Mouse (Mus musculus) liver, embryonic 14.5 days (tissue): ENCODE data around the gene Il10. TPM values are rescaled to one million over a fixed set of nuclear protein-coding genes. Genes with fewer than 3 reads are reported as not detected.

Experiments
- ATAC-seq: fragments of 200-750 bp; cut with Nextera tagmentation; 2 replicates; pipeline ENCODE4 v1.8.0; 2017; ENCODE audit warnings: moderate number of reproducible peaks, mild to moderate bottlenecking, moderate library complexity; ENCODE audit not compliant: insufficient read depth
- DNase-seq, 3 experiments: peaks; one replicate each; pipeline ENCODE4 v3.0.0-alpha.2; 2012 to 2013; ENCODE audit warnings: low read depth in 3 of 3, low spot score in 3 of 3
- H3K27ac ChIP-seq: fragments of 300-500 bp; sonication (generic); 2 replicates; pipeline ENCODE4 v1.5.1; 2014; ENCODE audit warnings: moderate library complexity, mild to moderate bottlenecking, control low read depth, inconsistent platforms
- H3K27me3 ChIP-seq: fragments of 300-500 bp; sonication (generic); 2 replicates; pipeline ENCODE4 v1.6.1; 2014; ENCODE audit warnings: mild to moderate bottlenecking, low read length, moderate library complexity; ENCODE audit not compliant: control insufficient read depth, insufficient read depth
- H3K36me3 ChIP-seq: fragments of 300-500 bp; sonication (generic); replicated peaks from 2 replicates; pipeline ENCODE4 v1.6.1; 2014; ENCODE audit warnings: low read depth; ENCODE audit not compliant: control insufficient read depth, insufficient read depth
- H3K4me1 ChIP-seq, 2 experiments: fragments of 200-500 bp in 1 of 2; fragments of 300-500 bp in 1 of 2; sonication (generic) in 1 of 2; replicated peaks; 2 replicates each; pipeline ENCODE4 v1.6.1; 2012 to 2014; ENCODE audit warnings: antibody characterized with exemption in 1 of 2, inconsistent platforms in 1 of 2, low read length in 1 of 2; ENCODE audit not compliant: control insufficient read depth in 2 of 2, insufficient read depth in 2 of 2
- H3K4me2 ChIP-seq: fragments of 300-500 bp; sonication (generic); 2 replicates; pipeline ENCODE4 v1.6.1; 2014; ENCODE audit warnings: low read depth, mild to moderate bottlenecking, control low read depth, moderate library complexity
- H3K4me3 ChIP-seq, 2 experiments: fragments of 200-500 bp in 1 of 2; fragments of 300-500 bp in 1 of 2; sonication (generic) in 1 of 2; 2 replicates each; pipeline ENCODE4 v1.5.1; 2012 to 2014; ENCODE audit warnings: low read depth in 2 of 2, low read length in 2 of 2, mild to moderate bottlenecking in 2 of 2, control low read depth in 1 of 2, inconsistent platforms in 1 of 2, moderate library complexity in 1 of 2; ENCODE audit not compliant: insufficient read depth in 1 of 2
- H3K9ac ChIP-seq: fragments of 300-500 bp; sonication (generic); replicated peaks from 2 replicates; pipeline ENCODE4 v1.6.1; 2014; ENCODE audit warnings: mild to moderate bottlenecking, control low read depth, moderate library complexity
- H3K9me3 ChIP-seq: fragments of 300-500 bp; sonication (generic); 2 replicates; pipeline ENCODE4 v1.6.1; 2016; ENCODE audit warnings: low read length, mixed read lengths; ENCODE audit not compliant: control insufficient read depth
- CTCF ChIP-seq: IDR thresholded peaks from 2 replicates; pipeline ENCODE4 v1.5.1; 2016; ENCODE audit warnings: antibody characterized with exemption, low read depth, control low read depth
- EP300 ChIP-seq: IDR thresholded peaks from 2 replicates; pipeline ENCODE4 v1.6.1; 2016; ENCODE audit warnings: antibody characterized with exemption, low read depth
- WGBS: fragments of 180-500 bp; shearing (Covaris S2); extraction: QIAGEN DNeasy Blood & Tissue Kit; methylation state at CpG from one replicate; pipeline ENCODE4 v1.1.7; 2014; ENCODE audit not compliant: insufficient replicate concordance; 5-methylcytosine and 5-hydroxymethylcytosine counted together
- polyA plus RNA-seq, 2 experiments: library from polyadenylated mRNA; depleted of rRNA in 1 of 2; stranded (reverse) in 1 of 2; unstranded in 1 of 2; fragments of >200 nt; fragmentation: Nextera tagmentation in 1 of 2; extraction: Ambion mirVana in 1 of 2; gene quantifications; 2 replicates each; pipeline versions ENCODE4 v1.2.1 to v1.2.3; 2012 to 2014

Il10 gene
- polyA plus RNA-seq, 2 experiments: 0.03 TPM; not detected in 1

DNA sequence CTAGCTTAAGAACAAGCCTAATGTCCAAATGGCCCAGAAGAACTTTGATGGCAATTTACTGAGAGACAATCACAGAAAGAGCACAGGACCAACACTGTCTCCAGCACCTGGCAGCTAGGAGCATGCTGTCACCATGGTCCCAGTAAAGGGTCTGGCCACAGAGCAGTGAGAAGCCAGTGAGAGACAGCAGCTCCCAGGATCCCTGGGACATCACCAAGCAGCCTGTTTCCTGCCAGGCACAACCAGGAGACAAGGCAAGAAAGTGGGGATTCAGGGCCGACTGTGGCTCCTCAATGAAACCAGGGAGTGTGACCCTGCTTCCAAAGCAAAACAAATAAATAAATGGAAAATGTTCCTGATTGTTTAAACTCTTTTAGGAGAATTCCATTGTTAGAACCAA lies 39.8 kb downstream of the Il10 start:
- no peaks in the 10 kb centered on the region for H3K9me3 ChIP-seq
- WGBS: 63% methylated on average over 1 of the region's 1 CpGs
- no peak overlapping the region for H3K9ac ChIP-seq
- ATAC-seq (no peak), DNase-seq (no peak)
- H3K27ac ChIP-seq: no peak overlapping the region
- no peak overlapping the region for H3K4me2 ChIP-seq
- no peak for TF ChIP-seq EP300
- no peak for TF ChIP-seq CTCF
- peaks cover 15 to 23% of the 10 kb centered on the region in 2 experiments for H3K4me1 ChIP-seq
- no peaks in the 10 kb centered on the region for H3K27me3 ChIP-seq
- H3K36me3 ChIP-seq: no peaks in the 10 kb centered on the region
- H3K4me3 ChIP-seq: no peak overlapping the region

GRCm38 (mm10) chr1:131059841-131060240 lies 40.2 kb downstream of the Il10 start:
- H3K9ac ChIP-seq: no peak overlapping the region
- WGBS: 88% methylated on average over 5 of the region's 5 CpGs
- no peak overlapping the region for H3K4me3 ChIP-seq
- no peak for ATAC-seq
- TF ChIP-seq EP300: no peak
- no peak for TF ChIP-seq CTCF
- H3K9me3 ChIP-seq: no peaks in the 10 kb centered on the region
- DNase-seq: no peak
- H3K27me3 ChIP-seq: no peaks in the 10 kb centered on the region
- no peak overlapping the region for H3K4me2 ChIP-seq
- no peak overlapping the region for H3K27ac ChIP-seq
- no peaks in the 10 kb centered on the region for H3K36me3 ChIP-seq
- H3K4me1 ChIP-seq: peaks cover 19 to 26% of the 10 kb centered on the region in 2 experiments

DNA sequence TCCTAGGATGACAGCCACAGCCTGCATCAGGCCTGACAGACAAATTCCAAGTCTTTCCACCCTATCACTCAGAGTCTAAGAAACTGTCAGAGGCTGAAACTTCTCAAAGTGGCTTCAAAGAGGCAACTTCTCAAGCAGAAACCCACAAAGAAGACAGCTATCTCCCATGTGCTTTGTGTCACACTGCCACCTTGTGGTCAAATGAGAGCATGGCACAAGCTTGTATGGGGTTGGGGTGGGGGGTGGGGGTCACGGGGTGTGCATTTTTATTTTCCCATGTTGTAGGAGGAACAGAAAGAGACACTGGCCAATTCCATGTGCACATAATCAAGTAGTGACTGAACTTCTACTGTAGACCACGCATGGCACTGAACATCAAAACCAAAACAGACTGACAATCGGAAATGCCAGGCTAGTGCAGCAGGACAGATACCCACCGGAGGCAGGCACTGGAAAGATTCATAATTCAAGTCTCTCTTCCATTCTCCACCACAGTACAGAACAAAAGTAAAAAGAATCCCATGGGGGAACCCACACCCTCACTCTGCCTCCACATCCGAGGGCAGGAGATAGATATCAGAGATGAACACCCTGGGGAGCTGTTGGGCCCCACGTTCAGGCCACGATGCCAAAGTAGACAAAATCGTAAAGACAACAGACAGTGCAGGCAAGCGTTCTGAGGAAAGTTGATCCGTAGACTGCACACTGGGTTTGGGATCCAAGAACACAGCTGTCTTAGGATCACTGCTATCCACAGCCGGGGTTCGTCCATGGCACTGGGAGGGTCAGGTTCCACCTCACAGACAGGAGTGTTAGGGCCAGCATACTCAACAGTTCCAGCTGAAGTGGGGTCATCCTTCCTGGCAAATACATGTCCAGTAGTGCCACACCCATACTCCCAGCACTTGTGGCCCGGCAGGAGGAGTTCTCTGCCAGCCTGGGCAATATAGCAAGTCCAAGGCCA lies 40.9 kb downstream of the Il10 start:
- H3K4me3 ChIP-seq: peak overlapping the region; percentile 22 to 31; a peak in 3 of 4 replicates
- TF ChIP-seq CTCF (peak; percentile 82), EP300 (no peak)
- H3K9me3 ChIP-seq: no peaks in the 10 kb centered on the region
- 30% methylated on average over 13 of the region's 13 CpGs for WGBS
- no peaks in the 10 kb centered on the region for H3K36me3 ChIP-seq
- no peak overlapping the region for H3K27ac ChIP-seq
- H3K4me1 ChIP-seq: peaks cover 19 to 29% of the 10 kb centered on the region in 2 experiments
- DNase-seq (no peak), ATAC-seq (peak; percentile 70)
- H3K9ac ChIP-seq: peak overlapping the region; percentile 32; the same call in 1 of the 2 replicates
- H3K27me3 ChIP-seq: no peaks in the 10 kb centered on the region
- peak overlapping the region; percentile 64 for H3K4me2 ChIP-seq

- H3K9me3 ChIP-seq: no peaks in the 10 kb centered on the region
- H3K9ac ChIP-seq: no peak overlapping the region
- H3K27ac ChIP-seq: no peak overlapping the region
- no peaks in the 10 kb centered on the region for H3K27me3 ChIP-seq
- no peak overlapping the region for H3K4me2 ChIP-seq
- no peaks in the 10 kb centered on the region for H3K36me3 ChIP-seq
- DNase-seq (no peak), ATAC-seq (no peak)
- H3K4me1 ChIP-seq: peaks cover 19 to 32% of the 10 kb centered on the region in 2 experiments
- no peak for TF ChIP-seq EP300
- TF ChIP-seq CTCF: no peak
- H3K4me3 ChIP-seq: no peak overlapping the region
- 60% methylated on average over 7 of the region's 7 CpGs for WGBS
Measured at GRCm38 (mm10) chr1:131061740-131062254, 42.2 kb downstream of the Il10 start.

DNA sequence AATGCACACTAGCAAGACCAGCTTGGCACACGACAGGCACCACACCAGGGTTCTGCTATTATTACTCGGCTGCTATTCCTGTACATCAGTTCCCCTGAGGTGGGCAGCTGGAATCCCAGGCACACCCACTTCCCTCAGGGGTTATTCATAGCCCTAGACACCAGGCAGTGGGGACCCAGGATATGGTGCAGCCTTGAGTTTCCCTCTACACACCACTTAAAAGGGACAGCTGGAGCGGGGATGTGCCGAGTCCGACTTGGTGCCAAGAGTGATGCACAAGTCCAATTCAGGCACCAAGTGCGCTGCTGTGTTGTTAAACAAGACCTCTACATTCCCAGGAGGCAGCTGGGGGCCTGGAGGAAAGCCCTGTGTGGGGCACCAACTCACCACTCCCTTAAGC lies 43.2 kb downstream of the Il10 start:
- Histone ChIP-seq H3K27me3 (no peaks in the 10 kb centered on the region), H3K4me2 (no peak overlapping the region), H3K9ac (no peak overlapping the region), H3K9me3 (no peaks in the 10 kb centered on the region), H3K27ac (no peak overlapping the region), H3K4me3 (no peak overlapping the region), H3K36me3 (no peaks in the 10 kb centered on the region), H3K4me1 (peaks cover 21 to 39% of the 10 kb centered on the region in 2 experiments)
- no peak for DNase-seq
- ATAC-seq: no peak
- WGBS: 69% methylated on average over 6 of the region's 6 CpGs
- TF ChIP-seq EP300 (no peak), CTCF (no peak)
